Mouse (Mus musculus) limb, embryonic 14.5 days (tissue): ENCODE measurements around the gene Serpinf1. TPM values are rescaled to one million over a fixed set of nuclear protein-coding genes. Genes with fewer than 3 reads are reported as not detected.

ENCODE experiments used
- ATAC-seq: fragments of 200-750 bp; cut with Nextera tagmentation; 2 replicates; pipeline ENCODE4 v1.8.0; 2017; ENCODE audit warnings: low read depth, moderate number of reproducible peaks, moderate TSS enrichment; ENCODE audit not compliant: low FRiP score
- DNase-seq: peaks from one replicate; pipeline ENCODE4 v3.0.0-alpha.2; 2015; ENCODE audit warnings: low spot score
- H3K27ac ChIP-seq: fragments of 300-500 bp; sonication (generic); replicated peaks from 2 replicates; pipeline ENCODE4 v1.5.1; 2014; ENCODE audit warnings: low read depth, mild to moderate bottlenecking, low read length, moderate library complexity, mixed read lengths
- H3K27me3 ChIP-seq: fragments of 300-500 bp; sonication (generic); 2 replicates; pipeline ENCODE4 v1.6.1; 2014; ENCODE audit warnings: low read length, mixed read lengths; ENCODE audit not compliant: control insufficient read depth, insufficient read depth
- H3K36me3 ChIP-seq: fragments of 300-500 bp; sonication (generic); 2 replicates; pipeline ENCODE4 v1.6.1; 2014; ENCODE audit warnings: mild to moderate bottlenecking, low read length, moderate library complexity, mixed read lengths; ENCODE audit not compliant: control insufficient read depth, insufficient read depth
- H3K4me1 ChIP-seq: fragments of 300-500 bp; sonication (generic); 2 replicates; pipeline ENCODE4 v1.6.1; 2014; ENCODE audit warnings: antibody characterized with exemption, low read length, mixed read lengths; ENCODE audit not compliant: control insufficient read depth, insufficient read depth
- H3K4me2 ChIP-seq: fragments of 300-500 bp; sonication (generic); replicated peaks from 2 replicates; pipeline ENCODE4 v1.6.1; 2014; ENCODE audit warnings: low read depth, mild to moderate bottlenecking, low read length, moderate library complexity; ENCODE audit not compliant: severe bottlenecking
- H3K4me3 ChIP-seq: fragments of 300-500 bp; sonication (generic); replicated peaks from 2 replicates; pipeline ENCODE4 v1.5.1; 2014; ENCODE audit warnings: low read length
- H3K9ac ChIP-seq: fragments of 300-500 bp; sonication (generic); 2 replicates; pipeline ENCODE4 v1.6.1; 2014; ENCODE audit warnings: mild to moderate bottlenecking, low read depth, low read length, moderate library complexity; ENCODE audit not compliant: severe bottlenecking
- H3K9me3 ChIP-seq: fragments of 300-500 bp; sonication (generic); 2 replicates; pipeline ENCODE4 v1.6.1; 2016; ENCODE audit warnings: low read length; ENCODE audit not compliant: control insufficient read depth
- POLR2A ChIP-seq: fragments of 200-500 bp; IDR thresholded peaks from 2 replicates; pipeline ENCODE4 v1.8.0; 2012; ENCODE audit warnings: inconsistent platforms, mild to moderate bottlenecking, moderate library complexity, borderline replicate concordance; ENCODE audit not compliant: insufficient read depth, insufficient read length; ENCODE audit errors: extremely low read depth
- WGBS: fragments of 180-500 bp; shearing (Covaris S2); extraction: QIAGEN DNeasy Blood & Tissue Kit; methylation state at CpG from one replicate; pipeline ENCODE4 v1.1.7; 2014; 5-methylcytosine and 5-hydroxymethylcytosine counted together
- polyA plus RNA-seq, 2 experiments: library from polyadenylated mRNA; depleted of rRNA in 1 of 2; stranded (reverse) in 1 of 2; unstranded in 1 of 2; fragments of >200 nt; fragmentation: Nextera tagmentation in 1 of 2; extraction: Ambion mirVana in 1 of 2; gene quantifications; 2 replicates each; pipeline versions ENCODE4 v1.2.1 to v1.2.3; 2012 to 2014

The Serpinf1 gene
- polyA plus RNA-seq, 2 experiments: 160 to 267 TPM

DNA sequence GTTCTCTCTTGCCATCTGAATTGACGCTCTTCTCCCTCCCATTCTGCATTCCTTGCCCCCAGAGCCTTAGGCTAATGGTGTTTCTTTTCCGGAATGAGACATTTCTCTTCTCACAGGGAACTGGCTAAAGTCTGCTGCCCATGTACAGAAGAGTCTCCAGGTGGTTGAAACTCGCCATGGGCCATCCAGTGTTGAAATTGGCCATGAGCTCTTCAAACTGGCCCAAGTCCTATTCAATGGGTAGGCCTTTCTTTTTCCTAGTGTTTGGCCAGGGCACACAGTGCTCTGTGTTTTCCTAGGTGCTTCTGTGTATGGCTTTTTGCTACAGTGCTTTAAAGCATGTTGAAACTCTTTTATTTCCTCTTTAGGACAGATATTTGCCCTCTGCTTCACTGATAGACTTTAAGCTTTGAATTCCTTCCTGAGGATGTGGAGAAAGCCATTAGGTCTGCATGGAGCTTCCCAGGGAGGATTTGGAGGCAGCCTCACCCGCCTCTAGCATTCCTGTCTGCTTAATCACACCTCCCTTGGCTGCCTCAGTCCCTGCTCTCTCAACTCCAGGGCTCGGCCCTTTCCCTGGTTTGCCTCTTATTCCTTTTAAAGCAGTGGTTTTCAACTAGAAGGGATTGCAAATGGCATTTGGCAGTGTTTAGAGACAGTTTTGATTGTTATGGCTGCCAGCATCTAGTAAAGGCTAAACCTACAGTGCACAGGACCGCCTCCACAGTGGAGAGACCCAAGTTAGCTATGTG, 19.0 kb downstream of the Serpinf1 start:
- Histone ChIP-seq H3K36me3 (peaks cover 10% of the 10 kb centered on the region), H3K4me3 (no peak overlapping the region), H3K9me3 (no peaks in the 10 kb centered on the region), H3K27ac (no peak overlapping the region), H3K9ac (no peak overlapping the region), H3K4me1 (no peaks in the 10 kb centered on the region), H3K4me2 (no peak overlapping the region), H3K27me3 (no peaks in the 10 kb centered on the region)
- 65% methylated on average over 6 of the region's 6 CpGs for WGBS
- no peak for TF ChIP-seq POLR2A
- ATAC-seq (no peak), DNase-seq (no peak)

DNA sequence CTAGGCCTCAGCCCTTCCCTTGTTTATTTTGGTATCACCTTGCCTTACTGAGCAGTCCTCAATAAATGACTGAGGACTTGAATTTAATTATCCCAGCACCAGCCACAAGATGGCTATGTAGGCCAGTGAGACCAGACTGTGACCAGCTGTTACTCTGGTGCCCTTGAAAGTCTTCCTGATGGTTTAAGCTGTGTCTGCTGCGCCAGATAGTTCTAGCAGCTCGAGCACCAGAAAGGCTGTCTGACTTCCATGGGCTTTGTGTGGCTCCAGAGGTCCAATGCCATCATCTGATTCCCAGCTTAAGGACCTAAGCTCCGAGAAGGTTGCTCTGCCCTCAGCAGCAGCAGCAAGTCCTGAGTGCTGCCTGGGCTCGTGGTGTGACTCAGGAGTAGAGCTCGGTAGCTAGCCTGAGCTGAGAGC, 20.2 kb downstream of the Serpinf1 start:
- Histone ChIP-seq H3K4me2 (no peak overlapping the region), H3K27ac (no peak overlapping the region), H3K4me3 (no peak overlapping the region), H3K4me1 (no peaks in the 10 kb centered on the region), H3K9ac (no peak overlapping the region), H3K36me3 (peaks cover 10% of the 10 kb centered on the region), H3K27me3 (no peaks in the 10 kb centered on the region), H3K9me3 (no peaks in the 10 kb centered on the region)
- peak; percentile 78 for DNase-seq
- ATAC-seq: peak; percentile 82
- WGBS: 52% methylated on average over 5 of the region's 5 CpGs
- TF ChIP-seq POLR2A: no peak

- H3K9me3 ChIP-seq: no peaks in the 10 kb centered on the region
- 78% methylated on average over 9 of the region's 9 CpGs for WGBS
- no peak for DNase-seq
- ATAC-seq: no peak
- no peak overlapping the region for H3K4me2 ChIP-seq
- H3K4me1 ChIP-seq: no peaks in the 10 kb centered on the region
- no peak for TF ChIP-seq POLR2A
- peaks cover 10% of the 10 kb centered on the region for H3K36me3 ChIP-seq
- no peak overlapping the region for H3K9ac ChIP-seq
- no peak overlapping the region for H3K4me3 ChIP-seq
- no peaks in the 10 kb centered on the region for H3K27me3 ChIP-seq
- no peak overlapping the region for H3K27ac ChIP-seq
These were observed 22.4 kb downstream of the Serpinf1 start for GRCm38 (mm10) chr11:75400099-75400498.

DNA sequence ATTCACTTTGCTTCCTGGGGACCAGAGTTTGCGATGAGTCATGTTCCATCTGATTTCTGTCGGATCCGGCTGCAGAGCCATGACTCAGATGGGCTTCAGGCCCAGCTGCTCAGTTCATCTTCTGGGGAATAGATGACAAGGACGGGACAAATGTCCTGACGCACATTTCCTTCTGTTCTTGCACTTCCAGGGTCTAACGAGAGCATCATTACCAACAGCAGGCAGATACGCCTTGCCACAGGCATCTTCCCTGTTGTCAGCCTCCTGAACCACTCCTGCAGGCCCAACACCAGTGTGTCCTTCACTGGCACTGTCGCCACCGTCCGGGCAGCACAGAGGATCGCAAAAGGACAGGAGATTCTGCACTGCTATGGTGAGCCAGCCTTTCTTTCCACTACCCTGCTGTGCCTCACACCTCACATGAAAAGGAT, 23.1 kb downstream of the Serpinf1 start:
- Histone ChIP-seq H3K9me3 (no peaks in the 10 kb centered on the region), H3K4me2 (no peak overlapping the region), H3K4me3 (no peak overlapping the region), H3K9ac (no peak overlapping the region), H3K36me3 (peaks cover 10% of the 10 kb centered on the region), H3K27me3 (no peaks in the 10 kb centered on the region), H3K4me1 (no peaks in the 10 kb centered on the region), H3K27ac (no peak overlapping the region)
- TF ChIP-seq POLR2A: no peak
- DNase-seq (no peak), ATAC-seq (no peak)
- WGBS: 83% methylated on average over 11 of the region's 11 CpGs

DNA sequence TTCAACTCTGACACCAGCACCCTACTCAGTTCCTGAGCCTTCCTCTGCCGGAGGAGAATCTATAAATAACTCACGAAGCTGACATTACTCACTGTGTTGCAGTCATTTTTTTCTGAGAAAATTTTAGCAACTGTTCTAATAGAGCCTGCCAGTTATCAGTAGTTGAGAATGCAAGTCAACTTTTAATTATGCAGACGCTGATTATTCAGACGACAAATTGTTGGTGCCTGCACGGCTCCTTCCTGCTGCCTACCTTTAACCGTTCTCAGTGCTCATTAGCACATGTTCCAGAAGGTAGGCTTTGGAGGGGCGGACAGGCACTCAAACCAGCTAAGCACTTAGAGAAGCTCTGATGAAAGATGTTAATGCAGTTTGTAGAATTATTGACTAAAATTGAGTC, 25.0 kb downstream of the Serpinf1 start:
- WGBS: 67% methylated on average over 7 of the region's 7 CpGs
- Histone ChIP-seq H3K4me1 (no peaks in the 10 kb centered on the region), H3K9me3 (no peaks in the 10 kb centered on the region), H3K9ac (no peak overlapping the region), H3K27me3 (no peaks in the 10 kb centered on the region), H3K27ac (no peak overlapping the region), H3K4me3 (no peak overlapping the region), H3K36me3 (peaks cover 10% of the 10 kb centered on the region), H3K4me2 (no peak overlapping the region)
- no peak for TF ChIP-seq POLR2A
- no peak for ATAC-seq
- DNase-seq: no peak
